Mouse (Mus musculus) gastrocnemius, postnatal 25 days (tissue): ENCODE measurements at regions not wholly inside any gene's neighbourhood (a gene's known extent, or its start where the extent isn't known, plus 50 kb on each side); places are given as distances from the start of the nearest gene placed in this dataset.

ENCODE experiments used
- DNase-seq: peaks from one replicate; pipeline ENCODE4 v3.0.0; 2022

GRCm38 (mm10) chr16:30652692-30653091 is 53.2 kb downstream of the Fam43a start:
- DNase-seq: no peak

GRCm38 (mm10) chr16:30653806-30654205 is 54.3 kb downstream of the Fam43a start:
- peak; percentile 81 for DNase-seq

GRCm38 (mm10) chr16:30654226-30654625 is 54.7 kb downstream of the Fam43a start:
- peak; percentile 67 for DNase-seq

GRCm38 (mm10) chr16:30655798-30656221 is 56.3 kb downstream of the Fam43a start:
- DNase-seq: no peak

- DNase-seq: no peak
These were observed 57.4 kb downstream of the Fam43a start for GRCm38 (mm10) chr16:30656881-30657280.

- no peak for DNase-seq
These were observed 59.4 kb downstream of the Fam43a start for GRCm38 (mm10) chr16:30658921-30659320.

- DNase-seq: peak; percentile 39
These were observed 61.8 kb downstream of the Fam43a start for GRCm38 (mm10) chr16:30661086-30661977.

GRCm38 (mm10) chr16:30663055-30663454 is 63.5 kb downstream of the Fam43a start:
- no peak for DNase-seq

GRCm38 (mm10) chr16:30663971-30664370 is 64.4 kb downstream of the Fam43a start:
- DNase-seq: no peak

- DNase-seq: no peak
These were observed 64.9 kb downstream of the Fam43a start for GRCm38 (mm10) chr16:30664433-30664832.

GRCm38 (mm10) chr16:30665881-30666280 is 66.4 kb downstream of the Fam43a start:
- DNase-seq: no peak

- DNase-seq: no peak
These were observed 70.4 kb downstream of the Fam43a start for GRCm38 (mm10) chr16:30669883-30670282.

GRCm38 (mm10) chr16:30671584-30671983 is 72.1 kb downstream of the Fam43a start:
- DNase-seq: no peak

- DNase-seq: no peak
These were observed 73.4 kb downstream of the Fam43a start for GRCm38 (mm10) chr16:30672776-30673550.

GRCm38 (mm10) chr16:30673662-30674061 is 74.1 kb downstream of the Fam43a start:
- DNase-seq: no peak

GRCm38 (mm10) chr16:30675829-30676228 is 76.3 kb downstream of the Fam43a start:
- DNase-seq: no peak

- DNase-seq: no peak
These were observed 77.5 kb downstream of the Fam43a start for GRCm38 (mm10) chr16:30677016-30677415.

GRCm38 (mm10) chr16:30677896-30678707 is 78.6 kb downstream of the Fam43a start:
- DNase-seq: no peak

- DNase-seq: no peak
These were observed 79.4 kb downstream of the Fam43a start for GRCm38 (mm10) chr16:30678708-30679492.

- no peak for DNase-seq
These were observed 79.9 kb downstream of the Fam43a start for GRCm38 (mm10) chr16:30679493-30679811.

GRCm38 (mm10) chr16:30681421-30681820 is 81.9 kb downstream of the Fam43a start:
- DNase-seq: no peak

GRCm38 (mm10) chr16:30683986-30684385 is 84.5 kb downstream of the Fam43a start:
- DNase-seq: peak; percentile 32
